Mouse (Mus musculus): ENCODE data around the gene Chst13.

- no peak for TF ChIP-seq CTCF (IDR thresholded peaks at IDR 0.05; ENCODE audit: borderline replicate concordance, control insufficient read depth, extremely low read depth, insufficient read depth, low read length, poor library complexity)
- TF ChIP-seq POLR2A (IDR thresholded peaks at IDR 0.05; ENCODE audit: control insufficient read depth, extremely low read depth, insufficient read depth, low read length, poor library complexity) = no peak
Observed at GRCm38 (mm10) chr6:90308839-90309778, 15.9 kb downstream of the Chst13 start.

Measured in thymus, adult 2 months (tissue).